Mouse (Mus musculus): ENCODE measurements around the gene Rbm42.

The Rbm42 gene

DNA sequence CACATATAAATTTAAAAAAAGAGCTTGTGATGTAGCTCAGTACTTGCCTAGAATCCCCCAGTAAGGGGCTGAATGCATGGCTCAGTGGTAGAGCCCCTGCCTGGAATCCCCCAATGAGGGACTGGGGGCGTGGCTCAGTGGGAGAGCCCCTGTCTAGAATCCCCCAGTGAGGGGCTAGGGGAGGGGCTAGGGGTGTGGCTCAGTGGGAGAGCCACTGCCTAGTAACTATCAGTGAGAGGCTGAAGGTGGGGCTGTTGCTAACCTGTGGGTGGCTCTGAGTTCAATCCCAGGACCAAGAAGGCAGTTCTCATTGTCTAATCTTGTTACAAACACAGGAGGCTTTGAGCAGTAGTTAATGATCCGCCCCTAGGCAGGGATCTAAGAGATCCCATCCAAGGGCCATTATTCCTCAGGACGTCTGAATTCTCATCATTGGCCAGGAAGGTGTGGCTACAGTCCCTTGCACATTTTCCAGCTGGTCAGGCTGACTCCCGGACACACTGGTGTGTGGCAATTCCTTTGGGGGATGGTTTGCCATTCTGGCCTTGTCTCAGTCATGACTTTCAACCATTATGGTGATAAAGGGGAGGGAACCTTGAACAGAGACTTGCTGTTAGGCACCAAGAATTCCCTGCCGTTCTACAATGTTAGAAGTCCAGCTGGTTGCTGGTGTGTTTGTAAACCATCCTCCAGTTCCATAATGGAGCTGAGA lies 34.9 kb downstream of the Rbm42 start:
- DNase-seq = no peak

DNA sequence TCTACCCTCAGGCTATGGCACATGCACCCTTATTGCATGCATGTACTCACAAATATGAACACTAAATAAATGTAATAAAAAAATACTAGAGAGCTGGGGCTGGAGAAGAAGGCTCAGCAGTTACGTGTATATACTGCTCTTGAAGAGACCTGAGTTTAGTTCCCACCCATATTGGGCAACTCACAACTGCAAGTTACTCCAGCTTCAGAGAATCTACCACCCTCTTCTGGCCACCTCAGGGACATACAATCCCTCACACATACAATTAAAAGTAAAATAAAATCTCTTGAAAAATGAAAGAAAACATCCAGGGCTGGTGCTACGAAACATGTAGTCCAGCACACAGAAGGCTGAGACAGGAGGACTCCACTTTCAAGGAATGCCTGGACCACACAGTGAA lies 35.7 kb downstream of the Rbm42 start:
- DNase-seq = no peak

DNA sequence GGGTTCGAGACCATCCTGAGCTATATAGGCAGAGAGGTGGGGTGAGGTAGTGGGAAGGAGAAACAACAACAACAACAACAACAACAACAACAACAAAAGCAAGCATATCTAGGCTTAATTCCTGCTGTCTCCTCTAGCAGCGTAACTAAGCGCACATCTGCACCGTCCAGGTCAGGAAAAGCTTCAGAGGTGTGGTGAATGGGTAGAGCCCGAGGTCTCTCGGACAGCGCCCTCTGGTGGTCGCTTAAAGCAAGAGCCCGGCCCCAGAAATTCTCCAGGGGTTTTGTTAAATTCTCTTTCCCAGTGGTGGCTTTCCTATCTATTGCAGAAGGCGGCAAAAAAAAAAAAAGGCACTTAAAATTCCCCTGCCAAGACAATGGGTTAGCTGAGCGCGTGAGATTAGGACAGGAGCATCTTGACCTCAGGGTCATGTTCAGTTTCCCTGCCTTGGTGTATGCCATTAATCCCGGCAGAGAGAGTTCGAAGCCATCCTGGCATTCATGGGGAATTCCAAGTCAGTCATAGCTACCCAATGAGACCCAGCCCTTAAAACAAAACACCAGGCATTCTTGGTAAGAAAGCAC lies 36.5 kb downstream of the Rbm42 start:
- peak; percentile 69 for DNase-seq

DNA sequence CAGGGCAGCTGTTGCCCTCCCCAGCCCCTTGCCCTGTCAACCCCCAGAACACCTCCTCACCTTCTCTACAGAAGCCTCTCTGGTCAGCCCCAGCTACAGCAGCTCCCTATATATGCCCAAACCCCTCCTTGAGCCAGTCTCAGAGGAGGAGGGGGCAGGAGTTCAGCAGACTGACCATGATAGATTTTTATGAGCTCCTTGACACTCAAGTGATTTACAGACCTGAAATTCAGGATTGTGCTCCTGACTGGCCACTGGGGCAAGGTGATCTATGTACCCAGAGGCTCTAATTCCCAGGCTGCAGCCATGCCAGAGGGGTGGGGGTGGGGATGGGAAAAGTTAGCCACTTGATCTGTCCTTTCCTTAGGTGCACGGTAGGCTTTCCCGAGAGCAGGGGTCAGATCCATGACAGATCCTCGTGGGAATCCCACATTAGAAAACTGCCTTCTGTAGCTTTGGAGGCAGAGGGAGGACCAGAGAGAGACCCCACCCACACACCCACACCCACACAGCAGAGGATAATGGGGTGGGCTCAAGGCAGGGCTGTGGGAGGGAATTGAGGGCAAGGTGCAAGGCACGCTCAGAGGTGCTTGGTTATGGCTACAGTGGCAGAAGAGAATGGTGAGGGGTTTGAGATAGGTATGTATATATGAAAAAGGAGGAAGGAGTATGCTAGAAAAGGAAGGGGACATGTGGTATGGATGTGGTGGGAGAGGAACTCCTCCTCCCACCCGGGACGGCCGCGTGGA lies 37.3 kb downstream of the Rbm42 start, which contains the start of gene Upk1a:
Gene Upk1a, minus strand, starts transcription at position 194 of the 749 bp plus-strand sequence.
- no peak for DNase-seq

DNA sequence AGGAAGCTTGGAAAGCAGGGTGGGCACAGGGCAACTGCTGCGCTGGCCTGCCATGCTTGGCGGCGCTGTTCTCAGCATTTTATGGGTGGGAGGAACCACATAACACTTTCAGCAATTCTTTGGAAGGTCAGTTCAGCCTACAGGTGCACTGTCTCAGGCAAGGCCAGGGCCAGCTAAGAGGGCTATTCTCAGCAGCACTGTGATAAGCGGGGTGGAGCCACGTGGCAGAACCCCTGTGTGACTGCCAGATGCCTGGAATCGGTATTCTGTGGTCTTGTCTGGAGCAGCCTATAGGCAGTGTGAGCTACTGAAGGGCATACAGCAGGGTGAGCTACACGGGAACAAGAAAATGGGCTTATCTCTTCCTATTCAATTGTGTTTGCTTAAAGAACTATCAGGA lies 40.1 kb downstream of the Rbm42 start:
- no peak for DNase-seq

DNA sequence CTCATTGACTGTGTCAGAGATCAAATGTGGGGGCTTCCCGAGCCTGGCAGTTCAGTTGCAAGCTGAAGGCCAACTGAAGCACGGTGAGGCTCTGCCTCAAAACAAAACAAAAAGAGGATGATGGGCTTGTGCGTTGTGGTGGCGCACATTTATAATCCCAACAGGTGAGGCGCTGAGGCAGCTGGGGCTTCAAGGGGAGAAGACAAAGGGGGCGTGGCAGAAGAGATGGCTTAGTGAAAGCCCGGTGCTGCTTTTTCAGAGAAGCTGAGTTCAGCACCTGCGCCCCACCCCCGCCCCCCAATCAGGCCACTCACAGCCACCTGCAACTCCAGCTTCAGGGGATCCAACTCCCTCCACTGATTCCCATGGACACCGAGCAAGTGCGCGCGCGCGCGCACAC lies 41.6 kb downstream of the Rbm42 start:
- DNase-seq = no peak

DNA sequence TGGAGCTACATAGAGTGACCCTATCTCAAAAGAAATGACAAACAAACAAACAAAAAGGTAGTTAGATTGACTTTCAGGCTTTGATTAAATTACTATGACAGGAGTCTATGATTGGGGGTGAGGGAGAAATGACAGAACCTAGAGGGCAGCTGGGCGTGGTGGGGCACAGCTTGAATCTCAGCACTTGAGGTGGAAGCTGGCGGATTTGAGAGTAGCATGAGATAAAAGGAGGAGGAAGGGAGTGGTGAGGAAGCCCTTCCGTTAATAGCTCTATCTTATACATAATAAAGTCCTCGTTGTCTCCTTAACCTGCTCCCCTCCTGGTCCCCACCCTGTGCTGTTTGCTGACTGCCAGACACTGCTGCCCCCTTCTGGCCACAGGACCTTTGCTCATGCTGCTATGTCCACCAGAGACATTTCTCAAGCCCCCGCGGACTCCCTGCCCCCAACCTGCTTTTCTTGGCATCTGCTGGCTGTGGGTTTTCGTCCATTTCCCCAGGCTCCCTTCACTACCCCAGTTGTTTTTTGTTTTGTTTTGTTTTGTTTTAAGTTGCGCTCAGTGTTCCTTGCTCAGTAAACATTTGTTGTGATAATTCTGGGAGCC lies 42.3 kb downstream of the Rbm42 start:
- no peak for DNase-seq

DNA sequence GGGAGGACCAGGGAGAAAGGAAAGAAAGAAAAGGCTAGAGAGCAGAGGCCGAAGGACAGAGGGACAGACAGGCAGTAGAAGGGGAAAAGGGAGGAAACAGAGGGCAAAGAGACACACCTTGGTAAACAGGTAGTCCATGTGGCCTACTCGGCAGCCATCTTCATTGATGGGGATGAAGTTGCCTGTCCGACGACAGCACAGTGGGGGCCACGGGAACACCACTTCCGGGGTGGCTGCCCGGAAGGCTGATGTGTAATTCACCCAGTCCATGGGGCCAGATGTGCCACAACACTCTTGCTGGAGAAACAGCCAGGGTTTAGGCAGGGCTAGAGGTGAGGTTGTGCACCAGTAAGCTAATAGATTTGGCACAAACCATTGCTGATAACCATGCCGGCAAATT lies 45.2 kb downstream of the Rbm42 start:
- no peak for DNase-seq

DNA sequence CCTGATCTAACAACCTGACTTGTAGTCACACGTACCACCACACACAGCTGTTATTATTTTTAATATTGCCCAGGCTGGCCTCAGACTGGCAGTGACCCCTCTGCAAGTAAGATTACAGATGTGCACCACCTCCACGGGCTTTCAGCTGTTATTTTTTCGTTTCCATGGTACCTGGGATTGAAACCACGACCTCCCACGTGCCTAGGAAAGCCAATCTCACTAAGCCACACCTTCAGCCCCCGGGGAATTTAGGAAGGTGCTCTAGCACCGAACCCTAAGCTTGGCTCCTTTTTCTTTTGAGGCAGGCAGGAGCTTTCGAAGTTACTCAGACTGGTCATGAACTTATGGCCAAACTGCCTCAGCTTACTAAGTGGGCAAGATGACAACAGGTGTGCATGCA lies 45.7 kb downstream of the Rbm42 start:
- no peak for DNase-seq

DNA sequence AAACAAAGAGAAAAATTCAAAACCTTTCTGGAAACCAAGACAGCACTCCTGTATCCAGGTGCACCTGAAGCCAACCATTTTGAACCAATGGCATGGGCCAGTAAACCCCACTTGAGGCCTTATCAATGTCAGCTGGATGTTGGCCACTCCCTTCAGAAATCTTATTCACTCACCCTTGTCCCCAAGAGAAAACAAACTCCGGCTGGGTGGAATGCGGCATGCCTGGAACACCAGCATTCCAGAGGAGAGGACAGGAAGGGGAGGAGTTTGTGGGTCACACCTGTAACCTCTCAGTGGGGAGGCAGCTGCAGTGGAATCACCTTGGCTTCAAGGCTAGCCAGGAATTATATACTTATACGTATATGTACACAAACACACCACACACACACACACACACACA lies 47.5 kb downstream of the Rbm42 start:
- DNase-seq = no peak

DNA sequence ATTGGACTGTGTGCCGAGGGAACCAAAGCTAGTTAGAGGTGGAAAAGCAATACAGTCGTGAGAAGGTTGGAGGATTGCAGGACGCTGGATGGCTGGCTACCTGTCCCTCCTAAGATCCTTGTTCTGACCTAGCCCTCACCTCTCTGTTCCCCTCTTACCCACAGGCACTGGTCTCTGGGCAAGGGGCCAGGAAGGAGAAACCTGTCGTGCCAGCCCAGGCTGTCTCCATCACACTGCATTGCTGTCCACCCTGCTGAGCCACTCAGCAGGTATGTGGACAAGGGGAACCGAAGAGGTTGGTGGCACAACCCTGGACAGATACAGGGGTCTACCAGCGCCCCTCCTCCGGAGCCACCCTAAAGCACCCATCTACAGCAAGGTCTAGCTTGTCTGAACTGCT lies 49.5 kb downstream of the Rbm42 start:
- no peak for DNase-seq

DNA sequence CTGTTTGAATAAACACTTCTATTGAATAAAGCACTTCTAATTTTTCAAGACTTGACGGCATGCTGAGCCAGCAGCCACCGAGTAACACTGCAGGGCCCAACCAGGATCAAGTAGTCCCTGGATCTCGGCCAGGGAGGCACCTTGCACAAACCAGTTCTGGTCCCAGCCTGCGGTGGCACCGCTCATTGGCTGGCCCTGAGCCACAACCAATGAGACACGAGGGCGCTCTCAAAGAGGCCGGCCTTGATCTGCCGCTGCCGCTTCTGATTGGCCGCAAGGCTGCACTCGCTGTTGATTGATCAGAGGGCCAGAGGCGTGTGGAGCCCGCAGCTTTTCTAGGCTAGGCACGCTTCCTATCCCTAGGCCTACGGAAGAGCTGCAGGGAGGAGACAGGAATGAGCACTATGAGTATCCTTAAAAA lies 50.2 kb downstream of the Rbm42 start:
- peak; percentile 96 for DNase-seq

DNA sequence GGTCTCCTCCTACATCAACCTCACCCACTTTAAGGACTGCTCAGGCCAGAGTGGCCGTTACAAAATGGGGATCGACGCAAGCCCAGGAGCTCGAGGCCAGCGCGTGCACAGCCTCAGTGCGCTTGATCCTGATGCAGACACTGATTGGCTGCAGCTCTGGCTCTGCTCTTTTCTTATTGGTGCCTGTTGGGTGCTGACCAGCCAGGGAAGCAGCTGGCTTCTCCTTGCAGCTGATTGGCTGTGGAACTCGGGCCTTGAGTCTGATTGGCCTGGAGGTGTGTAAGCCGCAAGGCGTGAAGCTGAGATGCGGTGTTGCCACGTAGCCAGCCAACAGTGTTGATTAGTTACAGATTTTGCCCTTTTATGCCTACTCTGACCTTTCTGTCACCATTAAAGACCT lies 51.3 kb downstream of the Rbm42 start, which contains the start of gene Zbtb32:
Gene Zbtb32, minus strand, starts transcription at position 124 of the 400 bp plus-strand sequence.
- DNase-seq = no peak

DNA sequence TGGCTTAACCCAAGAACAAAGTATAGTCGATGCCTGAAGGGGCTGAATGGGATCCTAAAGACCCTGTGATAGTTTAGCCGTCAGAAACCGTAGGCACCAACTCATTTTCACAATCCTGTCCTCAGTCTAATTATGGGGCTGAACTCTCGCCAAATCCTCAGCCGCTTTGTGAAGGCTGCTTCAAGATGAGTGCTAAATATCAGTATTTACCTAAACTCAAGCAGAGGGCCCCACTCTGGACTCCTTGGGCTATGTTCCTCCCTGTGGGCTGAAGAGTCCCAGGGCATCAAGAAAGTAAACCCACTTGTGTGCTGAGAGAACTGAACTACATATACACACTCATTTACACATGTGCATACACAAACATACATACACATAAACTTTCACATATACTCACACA lies 53.3 kb downstream of the Rbm42 start:
- no peak for DNase-seq

DNA sequence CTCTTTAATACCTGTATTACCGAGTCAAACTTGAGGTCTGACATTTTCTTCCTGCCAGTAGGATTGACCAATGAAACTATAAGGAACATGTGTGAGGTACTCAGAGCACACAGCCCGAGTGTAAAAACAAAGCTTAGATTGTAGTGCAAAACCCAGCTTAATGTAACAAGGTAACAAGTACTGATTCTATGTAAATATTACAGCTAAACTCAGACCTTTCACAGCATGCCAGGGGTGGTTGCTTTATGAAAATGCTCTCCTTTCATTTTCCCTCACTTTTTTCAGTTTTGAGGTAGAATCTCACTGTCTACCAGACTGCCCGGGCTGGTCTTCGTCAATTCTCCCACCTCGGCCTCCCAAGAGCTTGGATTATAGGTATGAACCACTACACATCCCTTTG lies 54.0 kb downstream of the Rbm42 start:
- no peak for DNase-seq

DNA sequence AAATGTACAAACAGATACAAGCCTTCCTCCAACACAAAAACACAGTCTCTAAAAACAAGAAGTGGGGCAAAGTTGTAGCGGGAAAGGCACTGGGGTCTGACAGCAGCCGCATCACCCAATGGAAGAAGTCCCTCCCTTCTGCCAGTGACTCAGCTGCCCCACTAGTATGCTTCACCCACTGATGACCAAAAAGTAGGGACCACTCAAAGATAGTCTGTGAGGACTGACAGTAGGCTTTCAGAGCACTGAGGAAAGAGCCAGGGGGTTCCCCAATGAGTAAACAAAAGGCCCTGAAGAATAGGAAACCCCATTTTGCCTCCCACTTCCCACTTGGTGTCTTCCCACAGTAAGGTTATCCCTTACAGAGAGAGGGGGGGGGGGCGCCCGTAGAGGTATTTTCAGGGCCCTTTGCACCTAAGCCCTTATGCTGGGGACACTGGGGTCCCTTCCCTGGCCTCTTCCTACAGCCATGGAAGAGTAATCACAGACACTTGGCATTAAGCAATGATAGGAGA lies 55.5 kb downstream of the Rbm42 start:
- DNase-seq = no peak

DNA sequence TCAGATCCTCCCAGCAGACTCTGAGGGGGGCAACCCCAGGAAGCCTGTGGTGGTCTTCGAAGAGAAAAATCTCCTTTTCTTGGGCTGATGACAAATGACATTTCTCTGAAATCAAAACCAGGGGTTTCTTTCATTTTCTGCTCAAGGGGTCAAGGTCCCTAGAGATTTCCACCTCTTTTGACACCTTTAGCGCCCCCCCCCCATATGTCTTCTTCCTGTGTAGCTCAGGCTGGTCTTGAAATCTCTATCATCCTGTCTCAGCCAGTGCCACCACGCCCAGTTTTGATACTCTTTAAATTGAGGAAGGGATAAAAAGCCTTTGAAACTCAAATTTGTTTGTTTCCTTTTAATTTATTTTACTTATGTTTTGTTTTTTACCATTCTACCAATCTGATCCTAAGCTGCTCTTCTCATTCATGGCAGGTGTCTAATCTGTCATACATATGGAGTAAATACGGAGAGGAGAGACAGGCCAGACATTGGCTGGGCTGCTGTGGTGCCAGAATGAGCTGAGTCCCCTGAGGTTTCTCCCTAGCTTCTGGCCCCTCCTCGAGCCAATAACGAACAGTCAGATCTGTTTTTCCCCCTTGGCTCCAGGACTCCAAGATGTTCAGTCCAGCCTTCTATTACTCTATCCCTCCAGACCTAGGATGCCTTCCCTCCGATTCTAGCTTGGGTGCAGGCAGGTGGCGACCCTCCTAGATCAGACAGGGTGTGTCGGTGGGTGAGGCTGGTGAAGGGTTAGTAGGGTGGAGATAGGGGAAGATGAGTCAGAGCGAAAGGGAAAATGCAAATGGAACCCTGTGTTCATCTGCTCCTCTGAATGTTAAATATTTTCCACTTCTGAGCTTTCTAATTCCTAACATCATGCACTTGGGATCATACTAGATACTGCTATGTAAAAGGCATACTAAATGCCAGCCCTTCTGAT lies 56.3 kb downstream of the Rbm42 start:
- DNase-seq = no peak

DNA sequence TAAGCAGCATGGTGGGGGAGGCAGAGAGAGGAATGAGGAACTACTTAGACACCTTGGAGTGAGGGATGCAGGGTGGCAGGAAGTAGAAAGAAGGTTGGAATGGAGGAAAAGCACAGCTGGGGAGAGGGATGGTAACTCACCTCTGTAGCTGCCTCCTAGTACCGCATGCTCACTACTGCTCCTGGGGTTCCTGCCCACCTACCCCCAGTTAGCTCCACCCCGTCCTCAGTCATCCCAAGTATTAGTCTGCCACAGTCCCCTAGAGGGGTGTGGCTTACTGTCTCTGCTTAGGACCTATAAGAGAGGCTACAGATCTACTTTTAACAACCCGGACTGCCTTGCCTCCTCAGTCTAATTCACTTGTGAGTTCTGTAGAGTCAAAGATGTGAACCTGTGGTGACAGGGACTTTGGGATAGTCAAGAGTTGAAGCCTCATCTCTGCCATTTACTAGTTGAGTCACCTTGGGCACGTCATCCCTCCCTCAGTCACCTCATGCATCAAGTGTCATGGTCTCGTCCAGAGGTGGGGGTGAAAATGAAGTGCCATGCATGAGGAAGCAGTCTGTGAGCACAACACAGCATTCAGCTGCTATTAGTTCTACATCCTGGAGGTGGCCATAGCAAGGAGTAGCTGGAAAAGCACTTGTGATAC lies 57.2 kb downstream of the Rbm42 start:
- DNase-seq = no peak

DNA sequence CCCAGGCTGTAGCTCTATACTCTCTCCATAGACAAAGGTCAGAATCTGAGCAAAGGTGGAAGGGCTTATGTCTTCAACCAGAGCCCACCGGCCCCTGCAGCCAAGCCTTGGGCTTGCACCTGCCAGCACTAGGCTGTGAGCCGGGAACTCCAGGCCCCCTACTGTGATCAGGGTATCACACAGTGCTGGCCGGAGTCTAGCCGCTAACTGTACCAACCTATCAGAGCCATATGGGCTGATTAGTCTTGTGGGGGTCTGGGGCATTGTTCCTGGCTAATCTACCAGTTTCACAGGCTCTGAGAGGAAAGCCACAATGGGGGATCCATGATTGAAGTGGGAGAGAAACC lies 58.5 kb downstream of the Rbm42 start:
- DNase-seq = no peak
